Comparison of ENCODE assay signal across 26 mouse cellular contexts in the genomic region with DNA sequence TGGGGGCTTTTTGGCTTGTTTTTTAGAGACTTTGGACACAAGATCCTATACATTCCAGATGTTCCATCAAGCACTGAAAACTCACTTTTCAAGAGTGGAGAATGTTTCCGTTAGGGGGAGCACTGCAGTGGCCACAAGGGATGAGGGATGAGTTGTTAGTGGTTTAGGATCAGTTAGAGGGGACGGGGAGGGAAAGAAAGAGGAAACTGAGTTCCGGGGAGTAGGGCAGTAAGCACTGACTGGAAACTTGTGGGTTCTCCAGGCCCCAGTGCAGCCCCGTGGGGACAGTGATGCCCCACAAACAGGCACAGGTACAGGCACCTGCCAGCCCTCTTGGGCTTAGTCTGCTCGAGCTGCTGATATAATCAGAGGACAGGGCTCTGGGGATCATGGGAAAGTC.
"Had no signal": no experiment of that assay in that cellular context is flagged by ENCODE, and none has a peak within 500 bp of the region (broad histone marks: within the 10 kb centered on the region; RNA-seq: fewer than 3 reads in every experiment).

No protein-coding gene starts in this region.

- ATAC-seq: hindbrain, postnatal 0 days; intestine, embryonic 16.5 days had no signal

- H3K9ac ChIP-seq: heart, embryonic 13.5 days; heart, embryonic 15.5 days; hindbrain, embryonic 13.5 days; hindbrain, embryonic 15.5 days; kidney, embryonic 15.5 days; limb, embryonic 12.5 days; liver, embryonic 13.5 days had no signal

- DNase-seq: gastrocnemius, postnatal 14 days; gastrocnemius, postnatal 36 days; heart, adult 18-20 months; heart, postnatal 14 days; heart, postnatal 36 days; kidney, adult 11 months; kidney, adult 2 months; kidney, adult 9 months; kidney, postnatal 14 days; kidney, postnatal 4 days; liver; liver, embryonic 13.5 days had no signal

- H3K4me3 ChIP-seq: heart, embryonic 10.5 days; heart, embryonic 13.5 days; heart, embryonic 15.5 days; hindbrain, embryonic 13.5 days; hindbrain, embryonic 15.5 days; kidney, embryonic 15.5 days; layer of hippocampus, adult 2 months; left cerebral cortex, adult 2 months; limb, embryonic 10.5 days; limb, embryonic 12.5 days; liver, embryonic 13.5 days had no signal

- H3K4me1 ChIP-seq: kidney, embryonic 15.5 days; liver, embryonic 13.5 days had no signal

- H3K27ac ChIP-seq: heart, embryonic 10.5 days; heart, embryonic 13.5 days; heart, embryonic 15.5 days; hindbrain, embryonic 13.5 days; hindbrain, embryonic 15.5 days; hindbrain, postnatal 0 days; kidney, embryonic 15.5 days; kidney, postnatal 0 days; layer of hippocampus, adult 2 months; left cerebral cortex, adult 2 months; limb, embryonic 10.5 days; limb, embryonic 12.5 days; liver, embryonic 13.5 days had no signal

- H3K27me3 ChIP-seq: heart, embryonic 13.5 days; heart, embryonic 15.5 days; hindbrain, embryonic 13.5 days; hindbrain, embryonic 15.5 days; kidney, embryonic 15.5 days; limb, embryonic 12.5 days; liver, embryonic 13.5 days had no signal

- H3K9me3 ChIP-seq: heart, embryonic 10.5 days; heart, embryonic 13.5 days; heart, embryonic 15.5 days; hindbrain, embryonic 13.5 days; hindbrain, embryonic 15.5 days; kidney, embryonic 15.5 days; limb, embryonic 10.5 days; limb, embryonic 12.5 days; liver, embryonic 13.5 days had no signal

- H3K4me2 ChIP-seq: heart, embryonic 13.5 days; heart, embryonic 15.5 days; hindbrain, embryonic 13.5 days; hindbrain, embryonic 15.5 days; kidney, embryonic 15.5 days; limb, embryonic 12.5 days; liver, embryonic 11.5 days; liver, embryonic 13.5 days had no signal

- H3K36me3 ChIP-seq: liver, embryonic 13.5 days had no signal
